Mouse (Mus musculus) thymus, postnatal 0 days (tissue): ENCODE measurements around the gene Arhgef3. TPM values are rescaled to one million over a fixed set of nuclear protein-coding genes. Genes with fewer than 3 reads are reported as not detected.

Source experiments
- DNase-seq: peaks from one replicate; pipeline ENCODE4 v3.0.0-alpha.2; 2015; ENCODE audit warnings: low spot score
- polyA plus RNA-seq: library from polyadenylated mRNA; unstranded; fragments of >200 nt; fragmentation: Nextera tagmentation; extraction: Ambion mirVana; gene quantifications from 2 replicates; pipeline ENCODE4 v1.2.1, GENCODE M21; 2015

The Arhgef3 gene
- polyA plus RNA-seq, 1 experiment from 2014 or later: 24.1 TPM

- DNase-seq: no peak
Observed at GRCm38 (mm10) chr14:27266601-27267000, 151.9 kb downstream of the Arhgef3 start.

- DNase-seq: no peak
Observed at GRCm38 (mm10) chr14:27268137-27268536, 153.4 kb downstream of the Arhgef3 start.

- no peak for DNase-seq
Observed at GRCm38 (mm10) chr14:27268986-27269700, 154.4 kb downstream of the Arhgef3 start.

GRCm38 (mm10) chr14:27269836-27270235 is 155.1 kb downstream of the Arhgef3 start:
- DNase-seq: no peak

- no peak for DNase-seq
Observed at GRCm38 (mm10) chr14:27270466-27270865, 155.8 kb downstream of the Arhgef3 start.

- DNase-seq: no peak
Observed at GRCm38 (mm10) chr14:27271371-27272071, 156.8 kb downstream of the Arhgef3 start.

GRCm38 (mm10) chr14:27272072-27272834 is 157.6 kb downstream of the Arhgef3 start:
- DNase-seq: no peak

- no peak for DNase-seq
Observed at GRCm38 (mm10) chr14:27272835-27273138, 158.1 kb downstream of the Arhgef3 start.

GRCm38 (mm10) chr14:27273169-27273568 is 158.5 kb downstream of the Arhgef3 start:
- DNase-seq: no peak

- DNase-seq: no peak
Observed at GRCm38 (mm10) chr14:27277259-27277658, 162.6 kb downstream of the Arhgef3 start.

GRCm38 (mm10) chr14:27280201-27280890 is 165.6 kb downstream of the Arhgef3 start:
- DNase-seq: no peak

- DNase-seq: no peak
Observed at GRCm38 (mm10) chr14:27283956-27284355, 169.3 kb downstream of the Arhgef3 start.

- no peak for DNase-seq
Observed at GRCm38 (mm10) chr14:27286202-27286601, 171.5 kb downstream of the Arhgef3 start.

- no peak for DNase-seq
Observed at GRCm38 (mm10) chr14:27289053-27289452, 174.4 kb downstream of the Arhgef3 start.

- no peak for DNase-seq
Observed at GRCm38 (mm10) chr14:27292101-27292500, 177.4 kb downstream of the Arhgef3 start.

- DNase-seq: no peak
Observed at GRCm38 (mm10) chr14:27295821-27296220, 181.1 kb downstream of the Arhgef3 start.

GRCm38 (mm10) chr14:27296987-27297386 is 182.3 kb downstream of the Arhgef3 start:
- DNase-seq: no peak

- DNase-seq: no peak
Observed at GRCm38 (mm10) chr14:27298875-27299274, 184.2 kb downstream of the Arhgef3 start.

- DNase-seq: no peak
Observed at GRCm38 (mm10) chr14:27299705-27300104, 185.0 kb downstream of the Arhgef3 start.

- no peak for DNase-seq
Observed at GRCm38 (mm10) chr14:27301768-27302499, 187.2 kb downstream of the Arhgef3 start.

- no peak for DNase-seq
Observed at GRCm38 (mm10) chr14:27303294-27303693, 188.6 kb downstream of the Arhgef3 start.
